Mouse (Mus musculus): Measurements from ENCODE around the gene Scaf11. TPM values are rescaled to one million over a fixed set of nuclear protein-coding genes. Genes with fewer than 3 reads are reported as not detected.

Scaf11 gene
- polyA plus RNA-seq, 1 experiment from 2014 or later, result 87.4 TPM

DNA sequence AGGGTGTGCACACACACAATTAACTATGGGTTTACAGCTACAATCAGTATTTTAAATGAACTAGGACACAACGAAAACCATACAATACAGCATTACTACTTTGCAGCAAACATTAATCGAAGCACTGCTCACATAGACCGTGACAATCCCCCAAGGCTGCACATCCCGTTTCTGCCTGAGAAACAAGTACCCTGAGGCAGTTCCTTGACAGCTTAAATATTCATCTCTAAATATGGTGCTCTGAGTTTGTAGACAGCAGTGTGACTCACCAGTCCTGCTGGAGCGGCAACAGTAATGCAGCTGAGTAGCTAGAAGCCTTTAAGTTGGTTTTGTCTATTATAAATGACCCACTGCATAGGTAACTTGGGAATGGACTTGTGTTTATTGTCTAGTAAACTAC, 55.1 kb downstream of the Scaf11 start:
- ChIA-PET CTCF (interaction anchor here (1.5 kb wide), 1 partner anchor 40 kb away, joined by 3 read pairs; no protein-coding TSS in a partner anchor), POLR2A (interaction anchor here (1.1 kb wide), 1 partner anchor 120 kb away, joined by 3 read pairs; no protein-coding TSS in a partner anchor)
- ATAC-seq (peak; percentile 91), DNase-seq (ENCODE audit: low read depth, low spot score) (peak; percentile 71)
- no peaks in the 10 kb centered on the region for H3K27me3 ChIP-seq
- peak; percentile 23 for TF ChIP-seq CTCF (IDR thresholded peaks at IDR 0.05)
- in situ Hi-C loops (cut with MboI; ENCODE audit: low pct_unique_long_range_greater_than_20kb), result no loop called here

- DNase-seq (ENCODE audit: low read depth, low spot score), result no peak
- ATAC-seq, result no peak
- CTCF ChIA-PET, result no interaction called here
- H3K27me3 ChIP-seq, result no peaks in the 10 kb centered on the region
- TF ChIP-seq CTCF (IDR thresholded peaks at IDR 0.05), result no peak
- in situ Hi-C loops (cut with MboI; ENCODE audit: low pct_unique_long_range_greater_than_20kb), result loop anchor here (25.0 kb wide), 1 partner anchor 636 kb away; no protein-coding TSS in a partner anchor
- POLR2A ChIA-PET, result no interaction called here
Observed at GRCm38 (mm10) chr15:96398333-96398732, 62.3 kb downstream of the Scaf11 start.

- ChIA-PET CTCF (no interaction called here), POLR2A (no interaction called here)
- DNase-seq (ENCODE audit: low read depth, low spot score) (no peak), ATAC-seq (no peak)
- in situ Hi-C loops (cut with MboI; ENCODE audit: low pct_unique_long_range_greater_than_20kb), result loop anchor here (25.0 kb wide), 1 partner anchor 634 kb away; no protein-coding TSS in a partner anchor
- peak; percentile 30 for TF ChIP-seq CTCF (IDR thresholded peaks at IDR 0.05)
- H3K27me3 ChIP-seq, result no peaks in the 10 kb centered on the region
Observed at GRCm38 (mm10) chr15:96396641-96397344, 63.9 kb downstream of the Scaf11 start.

DNA sequence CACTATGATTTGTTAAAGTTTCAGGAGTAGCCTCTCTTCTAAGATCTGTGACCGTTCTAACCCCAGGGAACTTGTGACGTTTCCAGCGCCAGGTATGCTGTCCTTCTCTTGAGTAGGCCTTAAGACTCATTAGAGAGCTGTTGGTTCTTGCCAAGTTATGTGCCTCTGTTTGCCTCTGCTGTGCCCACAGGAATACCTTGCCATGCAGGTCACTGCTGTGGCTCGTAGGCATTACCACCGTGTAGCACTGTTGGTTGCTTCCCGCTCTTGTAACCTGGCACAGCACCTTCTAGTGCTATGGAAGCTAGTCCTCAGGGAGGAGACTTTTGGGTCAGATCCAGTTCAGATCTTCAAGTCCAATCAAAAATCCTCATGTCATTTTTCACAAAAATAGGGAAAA, 65.6 kb downstream of the Scaf11 start:
- no peak for TF ChIP-seq CTCF (IDR thresholded peaks at IDR 0.05)
- H3K27me3 ChIP-seq, result no peaks in the 10 kb centered on the region
- DNase-seq (ENCODE audit: low read depth, low spot score) (no peak), ATAC-seq (no peak)
- ChIA-PET CTCF (interaction anchor here (1.9 kb wide), 1 partner anchor 9 kb away, joined by 4 read pairs; no protein-coding TSS in a partner anchor), POLR2A (no interaction called here)
- in situ Hi-C loops (cut with MboI; ENCODE audit: low pct_unique_long_range_greater_than_20kb), result loop anchor here (25.0 kb wide), 1 partner anchor 633 kb away; no protein-coding TSS in a partner anchor

- TF ChIP-seq CTCF (IDR thresholded peaks at IDR 0.05), result no peak
- no peak for ATAC-seq
- no peaks in the 10 kb centered on the region for H3K27me3 ChIP-seq
- ChIA-PET POLR2A (interaction anchor here (0.7 kb wide), 1 partner anchor 71 kb away, joined by 9 read pairs; no protein-coding TSS in a partner anchor), CTCF (interaction anchor here (0.8 to 1.2 kb wide), 2 partner anchors 15 to 16 kb away, joined by 3 read pairs; no protein-coding TSS in a partner anchor)
- no peak for DNase-seq (ENCODE audit: low read depth, low spot score)
- in situ Hi-C loops (cut with MboI; ENCODE audit: low pct_unique_long_range_greater_than_20kb), result loop anchor here (25.0 kb wide), 1 partner anchor 631 kb away; no protein-coding TSS in a partner anchor
Observed at GRCm38 (mm10) chr15:96392878-96393277, 67.8 kb downstream of the Scaf11 start.

DNA sequence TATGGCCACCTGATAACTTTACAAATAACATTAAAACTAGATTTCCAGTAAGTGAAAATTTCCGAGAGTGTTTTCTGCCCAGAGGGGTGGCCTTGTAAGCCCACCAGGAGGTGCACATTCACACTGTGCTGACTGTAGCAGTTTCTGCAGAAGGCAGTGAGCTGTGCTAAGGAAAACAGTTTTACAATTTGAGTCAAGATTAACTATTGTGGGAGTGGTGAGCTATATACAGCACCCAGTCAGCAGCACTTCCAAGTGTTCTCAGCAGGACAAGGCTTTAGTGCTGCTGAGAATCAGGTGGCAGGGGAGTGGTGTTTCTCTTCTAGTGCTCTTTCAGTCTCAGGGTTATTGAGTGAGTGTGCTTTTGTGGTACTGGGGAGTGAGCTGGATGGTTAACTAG, 72.1 kb downstream of the Scaf11 start:
- no peak for ATAC-seq

DNA sequence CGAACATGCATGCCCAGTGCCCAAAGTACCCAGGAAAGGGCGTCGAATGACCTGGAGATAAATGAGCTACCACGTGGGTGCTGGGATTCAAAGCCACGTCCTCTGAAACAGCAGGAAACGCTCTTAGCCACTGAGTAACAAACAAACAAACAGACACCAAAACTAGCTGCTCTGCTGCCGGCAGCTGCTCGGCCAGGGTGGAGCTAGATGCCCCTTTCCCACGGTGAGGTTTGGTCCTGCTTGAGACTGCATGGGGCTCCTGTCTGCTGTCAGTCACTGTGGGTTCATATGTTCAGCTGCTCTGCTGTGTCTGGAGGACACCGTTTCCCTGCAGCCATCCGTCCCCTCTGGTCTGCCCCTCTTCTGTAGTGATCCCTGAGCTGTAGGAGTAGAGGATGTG, 78.4 kb downstream of the Scaf11 start:
- DNase-seq (ENCODE audit: low read depth, low spot score), result no peak
- in situ Hi-C loops (cut with MboI; ENCODE audit: low pct_unique_long_range_greater_than_20kb), result loop anchor here (25.0 kb wide), 1 partner anchor 620 kb away; no protein-coding TSS in a partner anchor
- CTCF ChIA-PET, result interaction anchor here (1.6 kb wide), 1 partner anchor 17 kb away, joined by 5 read pairs; no protein-coding TSS in a partner anchor
- ATAC-seq, result no peak
- H3K27me3 ChIP-seq, result no peaks in the 10 kb centered on the region
- POLR2A ChIA-PET, result no interaction called here
- no peak for TF ChIP-seq CTCF (IDR thresholded peaks at IDR 0.05)

More for the DNA sequence above, 72.1 kb downstream of the Scaf11 start:
- DNase-seq (ENCODE audit: low read depth, low spot score), result no peak
- TF ChIP-seq CTCF (IDR thresholded peaks at IDR 0.05), result no peak
- ChIA-PET POLR2A (no interaction called here), CTCF (interaction anchor here (1.2 kb wide), 1 partner anchor 13 kb away, joined by 3 read pairs; no protein-coding TSS in a partner anchor)
- in situ Hi-C loops (cut with MboI; ENCODE audit: low pct_unique_long_range_greater_than_20kb), result loop anchor here (25.0 kb wide), 1 partner anchor 626 kb away; no protein-coding TSS in a partner anchor
- H3K27me3 ChIP-seq, result no peaks in the 10 kb centered on the region

- ChIA-PET POLR2A (no interaction called here), CTCF (interaction anchor here (0.9 to 1.9 kb wide), 2 partner anchors 13 to 16 kb away, joined by 3 to 5 read pairs; no protein-coding TSS in a partner anchor)
- in situ Hi-C loops (cut with MboI; ENCODE audit: low pct_unique_long_range_greater_than_20kb), result loop anchor here (25.0 kb wide), 1 partner anchor 615 kb away; no protein-coding TSS in a partner anchor
- no peak for ATAC-seq
- no peak for TF ChIP-seq CTCF (IDR thresholded peaks at IDR 0.05)
- no peak for DNase-seq (ENCODE audit: low read depth, low spot score)
- H3K27me3 ChIP-seq, result no peaks in the 10 kb centered on the region
Observed at GRCm38 (mm10) chr15:96377701-96378100, 82.9 kb downstream of the Scaf11 start.

- ATAC-seq, result no peak
- no peak for TF ChIP-seq CTCF (IDR thresholded peaks at IDR 0.05)
- in situ Hi-C loops (cut with MboI; ENCODE audit: low pct_unique_long_range_greater_than_20kb), result loop anchor here (25.0 kb wide), 1 partner anchor 615 kb away; no protein-coding TSS in a partner anchor
- no peak for DNase-seq (ENCODE audit: low read depth, low spot score)
- POLR2A ChIA-PET, result no interaction called here
- CTCF ChIA-PET, result interaction anchor here (0.9 to 1.9 kb wide), 2 partner anchors 12 to 85 kb away, joined by 3 to 5 read pairs; no protein-coding TSS in a partner anchor
- H3K27me3 ChIP-seq, result no peaks in the 10 kb centered on the region
Observed at GRCm38 (mm10) chr15:96377263-96377662, 83.4 kb downstream of the Scaf11 start.

DNA sequence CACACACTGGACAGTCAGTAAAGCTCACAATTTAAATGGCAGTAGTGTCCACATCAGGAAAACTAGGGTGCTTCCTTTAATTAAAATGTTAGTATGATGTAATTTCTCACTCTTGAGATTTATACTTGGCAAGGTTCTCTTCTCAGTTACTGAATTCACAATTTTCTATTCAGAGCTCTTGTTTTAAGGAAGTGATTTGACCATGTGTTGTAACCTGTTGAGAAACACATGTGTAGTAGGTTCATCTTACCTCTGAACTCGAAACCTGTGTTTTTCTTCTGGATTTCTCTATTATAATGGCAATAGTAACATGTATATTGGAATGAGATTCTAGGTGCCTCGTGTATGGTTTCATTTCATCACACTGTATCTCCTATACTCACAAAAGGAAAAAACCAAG, 84.4 kb downstream of the Scaf11 start:
- CTCF ChIA-PET, result interaction anchor here (0.9 to 1.9 kb wide), 2 partner anchors 11 to 84 kb away, joined by 3 to 5 read pairs; no protein-coding TSS in a partner anchor
- no peak for DNase-seq (ENCODE audit: low read depth, low spot score)
- POLR2A ChIA-PET, result no interaction called here
- in situ Hi-C loops (cut with MboI; ENCODE audit: low pct_unique_long_range_greater_than_20kb), result loop anchor here (25.0 kb wide), 1 partner anchor 614 kb away; no protein-coding TSS in a partner anchor
- no peak for ATAC-seq
- H3K27me3 ChIP-seq, result no peaks in the 10 kb centered on the region
- TF ChIP-seq CTCF (IDR thresholded peaks at IDR 0.05), result no peak
